Mouse (Mus musculus): ENCODE measurements at regions not wholly inside any gene's neighbourhood (a gene's known extent, or its start where the extent isn't known, plus 50 kb on each side); places are given as distances from the start of the nearest gene placed in this dataset.
A peak's percentile ranks its signal among the peaks of the same experiment; 100 is the strongest.

- peak; percentile 73 for DNase-seq
Measured at GRCm38 (mm10) chr7:88544393-88544792, 114.3 kb downstream of the Rab38 start.

- no peak for DNase-seq
Measured at GRCm38 (mm10) chr7:88544976-88545654, 115.0 kb downstream of the Rab38 start.

- no peak for DNase-seq
Measured at GRCm38 (mm10) chr7:88575073-88575472, 145.0 kb downstream of the Rab38 start.

- DNase-seq, result no peak
Measured at GRCm38 (mm10) chr7:88600781-88601180, 170.7 kb downstream of the Rab38 start.
